Mouse (Mus musculus) kidney, postnatal 14 days (tissue): Measurements from ENCODE around the gene Aim2.
A peak's percentile ranks its signal among the peaks of the same experiment; 100 is the strongest.
"Not testable (repeated sequence)": the region's sequence is repeated elsewhere in the genome, so short reads cannot be mapped to it uniquely, and the experiment has no call there.

Experiments used
- DNase-seq: peaks from one replicate; pipeline ENCODE4 v3.0.0; 2022; ENCODE audit warnings: mixed read lengths

Aim2 gene

DNA sequence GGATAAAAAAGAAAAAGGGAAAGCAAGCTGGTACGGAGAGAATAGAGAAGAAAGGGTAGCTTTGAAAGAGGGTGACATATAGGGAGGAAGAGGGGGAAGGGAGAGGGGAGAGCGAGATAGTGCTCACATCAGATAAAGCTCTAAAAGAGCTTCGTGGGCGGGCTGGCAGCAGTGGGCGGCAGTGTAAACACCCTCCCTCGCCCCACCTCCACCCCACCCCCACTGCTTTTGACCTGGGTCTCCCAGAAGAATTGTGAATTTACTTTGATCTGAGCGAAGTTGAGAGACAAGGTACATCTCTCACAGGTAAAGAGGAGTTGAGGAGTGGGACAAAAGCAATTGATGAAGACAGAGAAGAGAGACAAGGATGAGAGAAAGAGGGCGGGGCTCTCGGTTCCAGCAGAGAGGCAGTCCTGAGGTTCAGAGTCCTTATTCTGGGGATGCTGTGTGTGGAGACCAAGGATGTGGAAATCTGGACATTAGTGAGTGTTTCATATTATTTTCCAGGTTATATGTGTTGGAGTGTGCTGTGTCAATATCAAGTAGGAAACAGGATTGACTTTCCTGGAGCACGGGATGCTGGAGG, at the start of gene Aim2:
Gene Aim2 (plus strand): TSS at position 508 of the 586 bp plus-strand sequence.
- no peak for DNase-seq

DNA sequence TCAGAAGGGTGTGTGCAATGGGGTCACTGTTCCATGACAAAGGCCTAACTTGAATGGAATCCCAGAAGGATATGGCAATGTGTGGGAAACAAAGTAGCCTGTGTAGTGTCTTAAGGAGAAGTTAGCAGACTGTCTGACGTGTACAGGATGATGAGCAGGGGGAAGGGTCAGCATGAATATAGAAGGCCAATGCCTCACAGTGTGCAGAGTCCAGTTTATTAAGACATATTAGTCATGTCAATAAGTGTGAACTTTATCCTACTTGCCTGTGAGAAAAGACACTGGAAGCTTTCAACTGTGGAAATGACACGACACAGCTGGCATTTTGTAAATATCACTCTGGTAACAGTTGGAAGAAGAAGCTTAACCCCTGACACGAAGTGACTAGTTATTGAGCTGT, 47.9 kb upstream of the Aim2 start:
- DNase-seq, result not testable (repeated sequence)

DNA sequence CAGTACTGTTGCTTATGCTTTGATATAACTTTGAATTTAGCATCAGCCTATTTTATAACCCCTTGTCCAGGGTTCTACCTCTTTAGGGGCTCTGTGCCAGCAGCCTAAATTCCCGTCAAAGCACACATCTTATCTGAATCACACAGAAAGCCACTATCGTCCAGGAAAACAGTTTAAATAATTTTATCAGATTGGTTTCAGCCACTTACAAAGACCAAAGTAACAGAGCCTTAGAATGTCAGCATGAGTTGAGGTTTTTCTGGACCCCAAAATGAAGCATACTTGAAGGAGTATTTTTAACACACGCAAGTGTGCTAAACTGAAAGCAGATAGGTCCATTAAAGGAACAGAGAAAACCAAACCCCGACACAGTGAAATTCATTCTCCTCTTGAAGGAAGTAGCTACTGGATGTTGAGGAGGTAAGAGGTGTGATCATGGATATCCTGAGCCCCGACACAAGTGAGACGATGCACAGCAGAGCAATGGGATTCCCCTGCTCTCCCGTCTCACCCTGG, 37.1 kb upstream of the Aim2 start:
- DNase-seq, result not testable (repeated sequence)

DNA sequence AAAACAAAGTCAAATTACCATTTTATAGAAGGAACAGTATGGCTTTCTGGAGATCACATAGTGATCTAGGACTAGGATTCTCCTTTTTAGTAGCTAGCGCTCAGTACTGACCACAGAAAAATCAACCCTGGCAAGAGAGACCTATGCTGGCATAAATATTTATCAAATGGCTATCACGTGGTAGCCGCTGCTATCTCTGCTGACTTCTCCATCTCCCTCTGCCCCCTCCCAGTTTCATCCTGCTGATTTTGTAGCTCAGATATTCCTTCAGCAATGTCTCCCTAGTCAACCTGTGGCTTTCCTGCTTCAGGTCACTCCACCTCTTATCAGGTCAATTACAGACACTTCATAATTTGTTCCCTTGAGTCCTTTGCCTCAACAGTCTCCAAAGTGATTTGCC, 35.0 kb upstream of the Aim2 start:
- DNase-seq, result no peak

DNA sequence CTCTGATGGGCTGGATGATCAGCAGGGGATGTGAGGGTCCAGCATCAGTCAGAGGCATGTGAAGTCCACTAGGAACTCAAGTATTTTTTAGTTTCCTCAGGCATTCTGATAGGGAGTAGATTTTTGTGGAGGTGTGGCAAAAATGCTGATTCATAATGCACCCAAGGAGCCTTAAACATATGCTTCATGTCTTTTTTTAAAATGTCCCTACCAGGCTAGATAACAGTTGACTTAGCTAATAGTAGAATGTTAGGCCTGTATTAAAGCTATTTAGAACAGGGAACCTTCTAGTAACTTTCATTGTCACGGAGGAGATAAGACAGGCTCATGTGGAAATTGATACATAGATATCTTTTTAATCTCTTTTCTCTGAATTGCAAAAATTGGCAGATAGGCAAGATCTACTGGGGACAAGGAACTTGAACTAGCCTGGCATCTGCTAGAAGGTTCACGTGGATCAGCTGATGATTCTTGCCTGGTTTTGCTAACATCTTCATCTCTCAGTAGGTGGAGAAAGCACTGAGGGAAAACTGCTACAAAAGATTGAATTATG, 32.7 kb upstream of the Aim2 start:
- DNase-seq, result no peak

DNA sequence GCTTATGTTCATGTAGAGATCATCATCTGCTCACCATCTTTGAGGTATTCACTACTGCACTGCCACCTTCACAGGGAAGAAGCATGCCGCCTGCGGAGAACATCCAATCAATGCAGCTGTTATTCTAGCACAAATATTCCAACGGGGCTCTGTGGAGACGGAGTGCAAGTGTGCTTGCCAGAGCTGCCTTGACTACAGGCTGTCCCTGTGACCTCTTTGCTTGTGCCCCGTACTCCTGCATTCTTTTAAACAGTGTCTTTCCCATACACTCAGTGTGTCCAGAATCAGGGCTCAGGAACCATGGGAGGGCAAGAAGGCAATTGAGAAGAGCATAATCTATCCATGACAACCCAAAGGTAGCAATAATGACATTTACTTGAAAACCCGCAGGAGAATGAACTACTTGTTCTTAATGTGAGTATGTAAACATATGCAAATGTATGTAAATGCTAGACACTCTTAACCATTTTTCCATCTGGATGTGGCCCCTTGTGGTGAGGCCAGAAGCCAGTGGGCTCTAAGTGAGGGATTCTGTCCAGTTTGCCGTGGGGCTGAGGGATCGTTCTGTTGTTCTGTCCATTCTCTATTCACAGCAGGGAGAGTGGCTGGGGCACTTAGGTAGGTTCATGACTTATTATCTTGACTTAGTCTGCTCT, 29.0 kb upstream of the Aim2 start:
- no peak for DNase-seq

DNA sequence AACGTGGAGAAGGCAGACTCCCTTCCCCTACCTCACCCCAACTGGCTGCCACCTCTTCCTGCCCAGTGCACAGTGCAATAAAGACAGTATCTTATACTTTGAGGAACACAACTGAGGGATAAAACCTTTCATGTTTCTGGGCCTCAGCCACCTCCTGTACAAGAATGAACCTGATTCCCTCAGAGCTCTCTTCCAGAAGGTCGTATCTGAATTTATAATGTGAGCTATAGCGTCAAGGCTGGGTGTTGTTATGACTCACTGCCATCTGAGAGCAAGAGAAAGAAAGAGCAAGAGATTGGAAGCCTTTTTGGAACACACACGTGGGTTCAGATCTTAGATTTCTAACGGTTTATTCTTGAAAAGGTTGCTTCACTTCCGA, 28.4 kb upstream of the Aim2 start:
- no peak for DNase-seq

DNA sequence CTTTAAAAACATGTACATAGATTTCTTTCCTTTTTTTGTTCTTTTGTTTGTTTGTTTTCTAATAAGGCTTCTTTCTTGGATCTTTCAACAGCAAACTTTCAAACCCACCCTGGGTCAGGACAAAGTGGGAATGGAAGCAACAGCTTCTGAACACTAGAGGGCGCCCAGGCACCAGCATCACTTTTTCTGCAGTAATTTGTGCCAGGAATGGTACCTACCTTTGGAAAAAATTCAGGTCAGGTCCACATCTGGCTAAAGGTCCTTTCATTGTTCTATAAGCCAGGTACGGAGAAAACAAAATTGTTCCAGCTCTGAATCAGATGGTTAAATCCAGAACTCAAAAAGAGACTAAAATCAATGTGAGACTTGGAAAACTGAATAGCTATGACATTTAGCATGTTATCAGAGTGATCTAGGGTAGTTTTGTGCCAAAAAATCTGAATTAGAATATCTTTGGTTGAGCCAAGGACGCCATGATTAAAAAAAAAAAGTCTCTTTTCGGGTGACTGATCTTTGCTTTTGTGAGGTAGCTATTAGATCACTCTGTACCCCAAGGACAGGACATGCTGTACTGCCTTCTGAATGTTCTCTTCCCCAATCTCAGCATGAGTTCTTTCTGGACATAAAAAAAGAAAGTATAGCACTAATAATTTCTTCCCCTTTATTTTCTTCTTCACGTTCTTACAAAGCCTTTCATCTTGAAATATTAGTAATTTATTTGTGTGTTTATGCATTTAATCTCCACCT, 26.7 kb upstream of the Aim2 start:
- DNase-seq, result peak; percentile 19

DNA sequence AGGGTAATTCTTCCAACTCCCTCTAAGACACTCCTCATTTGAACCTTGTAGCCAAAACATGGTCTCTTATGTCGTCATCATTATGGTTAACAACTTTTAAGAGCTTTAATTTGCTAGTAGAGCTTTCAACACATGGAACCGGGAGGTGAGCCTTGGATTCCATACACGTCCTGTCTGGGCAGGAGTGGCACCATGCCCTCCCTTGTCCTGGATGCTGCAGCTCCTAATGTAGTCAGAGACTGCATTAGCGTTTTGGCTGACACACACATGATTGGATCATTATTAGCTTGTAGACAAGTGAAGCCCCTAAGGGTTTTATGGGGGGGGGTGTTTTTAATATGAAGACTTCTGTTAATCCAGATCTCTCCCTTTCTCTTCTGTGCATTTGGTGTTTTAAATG, 25.7 kb upstream of the Aim2 start:
- DNase-seq, result no peak

DNA sequence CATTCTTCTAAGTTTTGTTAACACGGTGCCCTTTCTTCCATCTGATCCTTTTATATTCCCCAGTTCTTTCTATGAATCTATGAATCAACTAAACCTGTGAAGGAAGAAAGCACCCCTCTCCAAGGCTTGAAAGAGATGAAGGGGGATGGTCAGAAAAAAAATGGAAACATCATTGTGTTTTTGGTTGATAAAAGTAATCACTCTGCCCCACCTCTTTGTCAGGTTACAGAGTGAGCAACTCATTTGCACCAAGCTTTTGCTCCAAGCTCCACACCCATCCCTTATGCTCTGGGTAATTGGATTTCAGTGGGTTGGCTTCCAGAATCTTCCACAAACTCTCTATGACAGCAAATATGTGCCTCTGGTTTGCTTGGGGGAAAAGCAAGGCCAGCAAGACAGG, 25.3 kb upstream of the Aim2 start:
- no peak for DNase-seq

DNA sequence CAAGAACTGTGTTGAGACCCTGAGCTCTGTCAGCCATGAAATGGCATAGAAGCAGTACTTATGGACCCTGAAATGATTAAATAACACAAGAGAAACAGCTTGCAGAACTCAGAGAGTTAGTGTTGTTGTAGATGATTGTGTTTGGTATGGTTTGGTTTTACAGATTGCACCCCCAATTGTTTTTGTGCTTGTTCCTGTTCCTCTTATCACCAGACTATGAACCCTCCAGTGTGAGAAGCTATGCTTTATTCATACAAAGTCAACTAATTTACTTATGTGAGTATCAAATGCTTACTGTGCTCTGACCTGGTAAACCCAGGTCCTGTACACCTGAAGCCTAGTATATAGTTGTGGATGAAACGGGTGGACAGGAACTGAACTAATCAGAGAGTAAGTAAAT, 24.1 kb upstream of the Aim2 start:
- DNase-seq, result no peak

DNA sequence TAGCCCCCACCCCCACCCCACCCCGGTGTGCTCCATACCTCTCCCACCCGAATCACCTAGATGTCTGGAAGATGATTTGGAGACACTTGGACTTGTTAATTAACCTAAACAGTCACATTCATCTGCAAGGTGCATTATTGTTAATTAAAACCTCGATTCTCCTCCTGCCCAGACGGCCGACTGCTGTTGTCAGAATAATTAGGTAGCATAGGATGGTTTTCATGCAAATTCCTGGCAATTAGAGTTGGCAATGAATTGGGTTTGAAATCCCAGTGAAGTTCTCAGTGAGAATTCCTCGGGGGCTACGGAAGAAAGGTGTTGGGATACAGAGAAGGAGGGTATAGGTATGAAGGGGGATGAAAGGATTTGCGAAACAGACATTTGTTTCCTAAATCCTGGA, 22.2 kb upstream of the Aim2 start:
- no peak for DNase-seq

DNA sequence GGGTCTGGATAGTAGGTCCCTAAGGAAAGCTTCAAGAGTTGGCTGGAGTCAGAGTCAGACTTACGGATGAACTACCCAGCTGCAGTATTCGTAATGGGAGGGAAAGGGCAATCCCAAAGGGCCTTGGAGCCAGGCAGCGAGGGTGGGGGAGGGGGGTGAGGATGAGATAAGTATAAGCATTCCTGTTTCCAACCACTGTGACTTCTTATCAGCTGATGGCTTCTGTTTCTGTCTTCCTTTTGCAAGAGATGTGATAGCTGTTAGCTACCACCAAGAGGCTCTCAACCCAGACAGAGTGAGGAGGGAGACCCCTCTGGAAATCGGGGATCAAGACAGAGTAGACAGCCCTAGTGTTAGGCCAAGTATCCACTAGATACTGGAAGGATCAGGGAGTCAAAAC, 21.5 kb upstream of the Aim2 start:
- DNase-seq, result no peak

DNA sequence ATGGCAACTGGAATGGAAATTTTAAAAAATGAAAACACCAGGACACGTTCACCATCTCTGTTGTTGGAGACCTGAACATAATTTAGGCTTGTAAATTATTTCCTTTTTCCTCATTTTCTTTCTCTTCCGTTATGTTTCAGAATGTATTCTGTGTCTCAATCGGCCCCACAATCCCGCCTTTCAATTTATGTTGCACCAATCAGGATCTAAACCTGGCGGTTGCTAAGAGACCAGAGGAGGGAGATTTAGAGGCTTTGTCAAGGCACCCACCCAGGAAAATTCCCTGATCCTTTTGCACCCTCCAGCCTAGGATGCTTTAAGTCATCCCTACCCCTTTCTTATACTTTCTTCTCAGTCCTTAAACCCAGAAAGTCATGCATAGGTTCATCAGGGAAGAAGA, 20.9 kb upstream of the Aim2 start:
- DNase-seq, result no peak

DNA sequence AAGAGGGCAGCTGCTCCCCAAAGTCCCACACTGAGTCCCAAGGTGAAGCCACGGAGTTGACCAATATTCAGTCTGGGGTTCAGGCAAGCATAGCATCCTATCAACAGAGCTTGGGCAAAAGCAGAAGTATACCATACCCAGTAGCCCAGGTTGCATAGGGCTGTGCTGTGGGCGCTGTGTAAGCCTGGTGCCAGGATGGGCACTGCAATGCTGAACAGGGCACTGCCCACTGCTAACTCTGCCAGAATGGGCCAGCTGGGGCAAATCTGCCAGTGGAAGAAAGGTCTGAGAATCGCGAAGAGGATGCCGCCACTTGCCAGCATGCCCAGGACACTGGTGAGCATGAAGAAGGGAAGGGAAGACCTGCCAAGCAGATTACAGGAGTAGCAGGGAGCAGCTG, 18.3 kb upstream of the Aim2 start:
- DNase-seq, result no peak

DNA sequence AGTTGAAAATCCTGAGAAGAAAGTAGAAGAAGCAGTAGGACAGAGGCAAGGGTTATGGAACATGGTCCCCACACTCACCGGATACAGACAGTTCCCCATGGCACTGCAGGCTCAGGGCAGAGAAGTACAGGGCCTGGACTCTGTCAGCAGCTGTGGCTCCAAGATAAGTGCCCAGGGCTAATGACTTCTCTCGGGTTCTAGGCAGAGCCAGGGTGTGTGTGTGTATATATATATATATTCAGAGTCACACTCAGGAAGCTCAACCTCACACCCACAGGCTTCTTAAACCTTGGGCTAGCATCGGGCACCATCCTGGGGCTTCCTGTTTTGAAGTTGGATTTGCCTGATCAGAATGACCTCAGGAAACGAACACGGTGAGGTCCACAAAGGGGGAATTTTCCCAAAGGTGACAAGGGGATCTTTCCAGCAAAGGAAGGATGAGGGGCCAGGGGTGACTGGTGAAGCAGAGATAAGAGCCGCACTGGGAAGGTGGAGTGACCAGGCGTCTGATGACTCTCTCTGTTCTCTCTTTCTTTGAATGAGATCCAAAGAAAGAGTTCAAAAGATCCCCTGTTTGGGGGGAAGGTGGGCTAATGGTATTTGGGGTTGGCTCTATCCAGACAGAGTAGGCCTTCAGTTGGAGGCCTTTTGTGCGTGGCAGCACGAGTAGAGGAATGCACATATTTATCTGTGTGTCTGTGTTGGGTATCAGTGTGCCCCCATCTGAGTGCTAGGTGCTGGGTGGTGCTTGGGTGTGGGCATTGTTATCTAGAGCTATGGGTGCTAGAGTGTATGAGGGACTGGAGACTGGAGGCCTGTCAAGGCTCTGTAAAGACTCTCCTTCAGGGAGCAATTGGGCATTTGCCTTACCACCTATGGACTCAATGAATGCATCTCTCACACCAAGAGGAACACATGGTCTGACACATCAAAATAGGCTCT, 17.1 kb upstream of the Aim2 start, which contains the start of gene Ackr1:
Gene Ackr1 (minus strand): TSS at position 439 of the 942 bp plus-strand sequence.
- DNase-seq, result no peak

DNA sequence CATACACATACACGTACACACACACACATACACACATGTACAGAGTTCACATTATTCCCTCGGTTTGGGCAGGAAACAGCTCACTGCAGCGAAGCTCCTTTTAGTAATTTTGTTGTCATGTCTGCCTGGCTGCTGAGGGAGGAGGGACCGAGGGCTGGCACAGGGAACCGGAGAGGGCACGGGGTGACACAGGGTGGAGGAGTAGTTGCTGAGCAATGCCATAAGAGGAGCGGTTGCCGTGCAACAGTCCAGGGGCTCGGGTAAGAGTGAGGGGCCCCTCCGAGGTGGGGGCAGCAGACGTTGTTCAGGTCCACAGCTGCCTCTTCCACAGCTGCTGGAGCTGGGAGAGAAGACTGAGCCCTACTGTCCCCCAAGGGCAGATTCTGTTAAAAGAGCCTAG, 14.8 kb upstream of the Aim2 start:
- DNase-seq, result no peak

DNA sequence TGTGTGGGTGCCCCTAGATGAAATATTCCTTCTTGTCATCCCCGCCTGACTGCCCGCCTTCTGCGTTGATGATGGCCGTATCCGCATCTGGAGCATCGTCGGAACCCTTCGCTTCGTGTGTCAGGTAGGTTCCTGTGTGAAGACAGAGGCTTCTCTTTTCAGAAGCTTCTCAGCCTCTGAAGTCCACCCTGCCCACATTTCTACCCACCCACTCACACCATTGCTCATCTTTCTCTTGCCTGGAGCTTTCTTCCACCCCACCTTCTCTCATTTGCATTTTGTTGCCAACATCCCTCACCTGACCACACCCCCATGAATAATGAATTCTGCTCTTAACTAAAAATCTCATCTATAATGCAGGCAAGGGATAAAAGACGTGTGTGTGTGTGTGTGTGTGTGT, 13.7 kb upstream of the Aim2 start:
- DNase-seq, result no peak

DNA sequence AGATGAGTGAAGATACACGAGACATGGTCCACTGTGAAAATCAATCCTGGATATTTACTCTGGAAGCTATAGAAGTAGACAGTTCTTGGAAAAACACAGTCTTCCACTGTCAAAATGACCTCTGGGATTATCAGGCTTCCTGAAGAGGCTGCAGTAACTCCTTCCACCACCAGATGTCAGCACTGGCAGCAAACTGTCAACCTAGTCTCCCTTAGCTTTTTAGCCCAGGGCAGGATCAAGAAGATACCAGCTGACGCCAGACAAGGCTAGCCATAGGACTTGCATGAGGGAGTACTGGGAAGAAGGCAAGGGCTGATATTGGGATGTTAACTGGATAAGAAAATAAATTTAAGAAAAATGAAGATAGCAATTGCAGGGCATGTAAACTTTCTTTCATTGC, 11.1 kb upstream of the Aim2 start:
- peak; percentile 37 for DNase-seq

DNA sequence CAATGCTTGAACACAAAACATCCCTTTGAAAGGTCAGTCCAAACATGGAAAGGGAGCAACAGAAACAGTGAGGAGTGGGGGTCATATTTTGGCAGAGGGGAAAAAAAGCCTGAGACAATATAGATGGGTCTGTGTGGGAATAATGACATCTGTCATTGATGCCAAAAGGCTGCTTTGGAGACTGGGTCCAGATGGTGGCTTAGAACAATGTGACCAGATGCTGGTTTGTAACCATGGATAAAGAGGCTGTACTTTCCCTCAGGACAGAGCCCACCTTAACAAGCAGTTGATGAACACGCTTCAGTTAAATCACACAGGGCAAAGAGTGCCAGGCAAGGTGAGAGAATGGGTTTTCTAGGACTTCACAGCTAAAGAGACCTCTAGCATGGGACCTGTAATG, 8.3 kb upstream of the Aim2 start:
- DNase-seq, result no peak

DNA sequence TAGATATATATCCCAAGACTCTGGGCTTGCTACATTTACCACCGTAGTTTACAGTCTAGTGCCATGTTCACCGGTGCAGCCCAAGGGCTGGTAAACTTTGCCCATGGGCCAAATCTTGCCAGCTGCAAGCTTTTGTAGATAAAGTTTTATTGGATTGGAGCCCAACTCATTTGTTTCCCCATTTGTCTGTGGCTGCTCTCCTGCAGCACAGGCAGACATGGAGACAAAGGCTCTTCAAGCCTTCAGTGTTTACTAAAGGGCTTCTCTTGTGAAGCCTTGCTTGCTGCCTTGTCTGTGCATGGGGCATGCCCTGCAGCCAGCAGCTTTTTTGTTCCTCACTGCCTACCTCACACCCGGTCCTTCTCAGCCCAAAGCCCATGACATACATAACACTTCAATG, 6.7 kb upstream of the Aim2 start:
- DNase-seq, result no peak

DNA sequence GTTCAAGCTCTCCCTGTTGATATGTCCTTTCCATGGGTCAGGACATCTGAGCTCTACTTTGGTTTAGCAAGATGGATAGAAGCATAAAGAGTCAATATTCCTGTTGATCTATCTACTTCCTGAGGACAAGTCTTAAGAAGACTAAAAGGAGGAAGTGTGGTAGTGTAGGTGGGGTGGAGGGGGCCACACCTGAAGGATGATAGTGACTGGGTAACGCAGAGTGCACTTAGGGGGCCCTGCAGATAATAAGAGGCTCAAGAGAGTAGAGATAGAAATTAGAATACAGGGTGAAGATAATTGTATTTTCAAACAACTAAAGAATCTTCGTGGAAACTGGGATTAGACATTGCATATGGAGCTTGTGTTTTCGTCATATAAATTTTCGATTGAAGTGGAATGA, 5.6 kb upstream of the Aim2 start:
- no peak for DNase-seq

DNA sequence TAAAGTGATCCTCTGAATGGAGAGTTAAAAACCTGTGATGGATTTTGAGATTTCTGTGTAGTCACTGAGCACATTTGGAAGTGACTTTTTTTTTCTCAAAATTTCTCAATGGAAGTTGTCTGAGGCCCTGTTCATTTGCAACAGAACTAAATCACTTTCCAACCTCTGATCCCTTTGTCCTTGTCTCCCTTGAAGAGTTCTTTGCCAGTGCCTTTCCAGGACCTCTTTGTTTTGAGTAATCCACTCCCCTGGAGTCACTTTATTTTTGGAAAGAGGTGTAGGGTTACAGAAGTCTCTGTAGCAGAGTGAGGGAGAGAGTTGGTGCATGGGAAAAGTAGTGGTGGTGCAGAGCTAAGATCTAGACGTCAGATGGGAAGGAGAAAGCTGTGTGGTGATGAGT, 2.2 kb upstream of the Aim2 start:
- DNase-seq, result no peak
